Mouse (Mus musculus): Measurements from ENCODE around the gene 4933424G06Rik.

Gene 4933424G06Rik

GRCm38 (mm10) chr1:36768786-36769185 lies 58.8 kb downstream of the 4933424G06Rik start:
- DNase-seq (ENCODE audit: extremely low read depth, low read depth) = no peak

- DNase-seq (ENCODE audit: extremely low read depth, low read depth) = no peak
These were observed 60.0 kb downstream of the 4933424G06Rik start for GRCm38 (mm10) chr1:36769951-36770350.

- DNase-seq (ENCODE audit: extremely low read depth, low read depth) = no peak
These were observed 61.0 kb downstream of the 4933424G06Rik start for GRCm38 (mm10) chr1:36770998-36771397.

- no peak for DNase-seq (ENCODE audit: extremely low read depth, low read depth)
These were observed 62.4 kb downstream of the 4933424G06Rik start for GRCm38 (mm10) chr1:36772198-36772934.

- DNase-seq (ENCODE audit: extremely low read depth, low read depth) = no peak
These were observed 70.8 kb downstream of the 4933424G06Rik start for GRCm38 (mm10) chr1:36780793-36781192.

- no peak for DNase-seq (ENCODE audit: extremely low read depth, low read depth)
These were observed 72.5 kb downstream of the 4933424G06Rik start for GRCm38 (mm10) chr1:36782476-36782875.

GRCm38 (mm10) chr1:36784365-36785134 lies 74.6 kb downstream of the 4933424G06Rik start:
- DNase-seq (ENCODE audit: extremely low read depth, low read depth) = no peak

- DNase-seq (ENCODE audit: extremely low read depth, low read depth) = no peak
These were observed 75.3 kb downstream of the 4933424G06Rik start for GRCm38 (mm10) chr1:36785238-36785641.

- no peak for DNase-seq (ENCODE audit: extremely low read depth, low read depth)
These were observed 76.4 kb downstream of the 4933424G06Rik start for GRCm38 (mm10) chr1:36786377-36786776.

- DNase-seq (ENCODE audit: extremely low read depth, low read depth) = no peak
These were observed 79.5 kb downstream of the 4933424G06Rik start for GRCm38 (mm10) chr1:36789416-36789815.

GRCm38 (mm10) chr1:36796711-36797110 lies 86.8 kb downstream of the 4933424G06Rik start:
- DNase-seq (ENCODE audit: extremely low read depth, low read depth) = no peak

GRCm38 (mm10) chr1:36797481-36797880 lies 87.5 kb downstream of the 4933424G06Rik start:
- no peak for DNase-seq (ENCODE audit: extremely low read depth, low read depth)

- no peak for DNase-seq (ENCODE audit: extremely low read depth, low read depth)
These were observed 90.5 kb downstream of the 4933424G06Rik start for GRCm38 (mm10) chr1:36800379-36801011.

- DNase-seq (ENCODE audit: extremely low read depth, low read depth) = no peak
These were observed 94.3 kb downstream of the 4933424G06Rik start for GRCm38 (mm10) chr1:36804259-36804658.

- no peak for DNase-seq (ENCODE audit: extremely low read depth, low read depth)
These were observed 94.9 kb downstream of the 4933424G06Rik start for GRCm38 (mm10) chr1:36804833-36805232.

- no peak for DNase-seq (ENCODE audit: extremely low read depth, low read depth)
These were observed 96.4 kb downstream of the 4933424G06Rik start for GRCm38 (mm10) chr1:36806181-36806905.

- no peak for DNase-seq (ENCODE audit: extremely low read depth, low read depth)
These were observed 97.1 kb downstream of the 4933424G06Rik start for GRCm38 (mm10) chr1:36807086-36807485.

Data from MEL-GATA-1-ER (cell line).